Mouse (Mus musculus): ENCODE measurements at regions not wholly inside any gene's neighbourhood (a gene's known extent, or its start where the extent isn't known, plus 50 kb on each side); places are given as distances from the start of the nearest gene placed in this dataset.

DNA sequence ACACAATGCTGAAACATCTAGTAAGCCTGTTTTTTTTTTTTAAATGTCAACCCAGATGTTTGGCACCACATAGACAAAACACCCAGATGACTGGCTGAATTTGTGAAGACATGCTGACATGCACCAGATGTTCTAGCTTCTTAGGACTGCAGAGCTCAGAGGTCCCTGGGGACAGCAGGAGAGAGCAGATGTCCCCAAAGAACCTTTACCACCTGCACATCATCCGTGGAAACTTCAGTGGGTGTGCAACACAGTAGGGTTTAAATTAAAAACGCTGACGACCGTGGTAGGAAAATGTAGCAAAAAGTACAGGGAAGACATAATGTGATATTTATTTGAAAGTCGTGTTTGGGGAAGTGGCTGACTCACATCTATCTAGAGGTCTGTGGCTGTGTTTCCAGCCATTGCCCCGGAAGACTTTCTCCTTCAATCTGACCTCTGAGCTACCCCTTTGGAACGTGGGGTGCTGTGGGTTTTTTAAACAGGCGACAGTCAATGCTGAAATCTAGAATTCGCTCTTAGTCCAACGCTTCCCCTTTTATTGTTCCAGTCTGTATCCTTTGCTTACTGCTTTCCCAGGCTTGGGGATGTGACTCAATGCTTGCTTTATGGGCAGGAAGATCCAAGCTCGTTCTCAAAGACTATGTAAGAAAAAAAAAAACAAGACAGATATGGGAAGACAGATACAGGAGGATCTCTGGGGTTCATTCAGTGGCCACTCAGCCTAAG, 230.5 kb downstream of the Clic5 start:
- DNase-seq (ENCODE audit: low spot score in 2 of 2): peak in 1 of 2 experiments; percentile 12
- intact Hi-C loops (cut with DNase I): no loop called here

DNA sequence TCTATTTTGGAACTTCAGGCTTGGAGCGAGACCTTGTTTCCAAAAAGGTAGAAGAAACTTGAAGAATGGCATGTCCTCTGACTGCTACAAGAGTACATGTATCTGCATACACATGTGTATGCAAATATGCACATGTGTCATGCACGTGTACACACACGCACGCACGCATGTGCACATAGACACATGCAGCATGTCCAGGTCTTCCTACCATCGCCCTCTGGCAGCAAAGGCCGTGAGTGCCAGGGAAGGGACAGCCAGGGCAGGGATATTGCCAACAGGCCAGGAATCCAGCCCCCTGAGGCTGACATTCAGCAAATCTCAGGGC, 231.0 kb downstream of the Clic5 start:
- DNase-seq (ENCODE audit: low spot score in 2 of 2): no peak
- intact Hi-C loops (cut with DNase I): no loop called here

DNA sequence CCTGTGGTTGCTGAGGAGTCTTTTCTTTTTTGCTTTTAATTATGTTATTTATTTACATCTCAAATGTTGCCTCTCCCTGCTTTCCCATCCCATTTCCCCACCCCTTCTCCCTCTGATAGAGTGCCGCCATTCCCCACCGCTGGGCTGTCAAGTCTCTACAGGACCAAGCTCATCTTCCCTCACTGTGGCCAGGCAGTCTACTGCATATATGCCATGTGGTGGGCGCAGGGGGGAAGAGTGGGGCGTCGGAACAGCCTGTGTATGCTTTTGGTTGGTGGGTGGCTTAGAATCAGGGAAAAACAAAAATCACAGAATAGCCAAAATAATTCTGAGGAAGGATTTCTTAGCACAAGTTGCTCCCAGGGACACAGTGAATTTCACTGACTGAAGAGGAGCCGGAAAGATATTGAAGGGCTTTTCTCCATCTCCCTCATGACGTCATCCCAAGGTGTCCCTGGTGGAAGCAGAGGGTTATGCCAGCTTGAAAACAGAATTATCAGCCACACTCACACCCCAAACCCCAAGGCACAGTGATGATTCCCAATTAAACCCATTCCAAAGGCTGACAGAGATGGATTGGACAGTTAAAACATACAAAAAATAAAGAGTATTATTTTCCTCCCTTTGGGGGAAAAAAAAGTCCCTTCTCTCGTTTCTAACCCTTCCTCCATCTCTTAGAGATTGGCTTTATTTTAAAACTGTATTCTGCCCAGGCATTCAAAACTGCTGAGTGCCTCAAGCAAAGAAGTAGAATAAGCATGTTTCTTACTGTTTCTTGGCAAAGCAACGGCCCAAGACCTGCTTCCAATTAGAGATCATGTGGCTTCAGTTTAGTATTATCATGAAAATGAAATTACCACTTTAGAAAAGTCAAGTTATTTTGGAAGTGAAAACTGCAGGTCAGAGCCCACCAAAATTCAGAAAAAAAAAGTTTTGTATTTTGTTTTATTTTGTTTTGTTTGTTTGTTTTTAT, 232.0 kb downstream of the Clic5 start:
- intact Hi-C loops (cut with DNase I): no loop called here
- DNase-seq (ENCODE audit: low spot score in 2 of 2): no peak

DNA sequence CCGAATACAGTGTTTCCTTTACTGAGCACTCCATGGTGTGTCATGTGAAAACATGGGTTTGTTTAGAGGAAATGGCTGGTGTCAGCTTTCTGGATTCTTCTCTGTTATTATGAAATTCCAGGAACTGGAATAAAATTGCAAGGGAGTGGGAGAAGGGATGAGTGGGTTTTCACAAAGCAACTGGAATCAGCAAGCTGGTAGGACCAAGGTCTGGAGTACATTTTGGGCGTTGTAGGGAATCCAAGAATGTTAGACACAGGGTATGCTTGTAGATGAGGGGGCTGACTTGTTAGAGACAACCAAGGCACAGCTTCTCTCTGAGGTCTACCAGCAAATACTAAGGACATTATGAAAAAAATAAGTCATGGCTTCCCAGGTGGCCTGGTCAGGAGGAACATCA, 233.8 kb downstream of the Clic5 start:
- intact Hi-C loops (cut with DNase I): no loop called here
- DNase-seq (ENCODE audit: low spot score in 2 of 2): peak in 1 of 2 experiments; percentile 20

DNA sequence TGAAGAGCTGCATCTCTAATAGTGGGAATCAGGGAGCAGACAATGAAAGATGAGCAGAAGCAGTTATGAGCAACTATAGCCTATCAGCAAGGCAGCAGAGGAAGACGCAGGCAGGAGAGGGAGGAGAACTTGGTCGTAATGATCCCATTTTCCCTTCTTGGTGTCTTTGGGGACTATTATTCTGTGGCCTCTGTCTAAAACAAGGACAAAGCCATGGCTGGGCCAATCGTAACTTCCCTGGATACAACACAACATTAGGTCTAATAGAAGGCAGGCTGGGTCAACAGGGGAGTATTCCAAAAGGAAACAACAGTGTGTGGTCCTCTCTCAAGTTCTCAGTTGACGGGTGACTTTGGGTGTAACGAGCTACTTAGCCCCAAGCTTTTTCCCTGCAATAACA, 234.5 kb downstream of the Clic5 start:
- no peak for DNase-seq (ENCODE audit: low spot score in 2 of 2)

DNA sequence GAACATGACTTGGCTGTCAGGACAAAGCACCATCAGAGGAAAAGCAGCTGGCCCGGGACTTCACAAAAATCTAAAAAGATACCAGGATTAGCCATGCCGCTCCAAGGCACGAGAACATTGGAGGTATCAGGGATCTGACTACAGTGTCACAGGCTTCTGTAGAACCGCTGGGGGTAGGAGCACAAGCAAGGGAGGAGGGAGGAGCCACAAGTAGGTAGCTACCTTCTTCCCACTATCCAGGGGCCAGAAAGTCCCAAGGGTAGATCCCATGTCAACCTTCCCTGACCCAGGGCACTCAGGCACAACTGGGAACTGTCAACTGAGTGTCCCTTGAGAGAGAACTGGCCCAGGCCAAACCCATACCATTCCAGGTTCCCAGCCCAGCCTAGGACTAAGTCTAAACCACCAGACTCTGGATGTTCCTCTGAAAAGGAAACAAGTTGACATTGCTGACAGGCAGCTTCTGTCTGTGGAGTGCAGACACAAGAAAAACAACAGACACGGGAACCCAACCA, 235.1 kb downstream of the Clic5 start:
- intact Hi-C loops (cut with DNase I): no loop called here
- no peak for DNase-seq (ENCODE audit: low spot score in 2 of 2)

More for the DNA sequence above, 234.5 kb downstream of the Clic5 start:
- intact Hi-C loops (cut with DNase I): no loop called here

DNA sequence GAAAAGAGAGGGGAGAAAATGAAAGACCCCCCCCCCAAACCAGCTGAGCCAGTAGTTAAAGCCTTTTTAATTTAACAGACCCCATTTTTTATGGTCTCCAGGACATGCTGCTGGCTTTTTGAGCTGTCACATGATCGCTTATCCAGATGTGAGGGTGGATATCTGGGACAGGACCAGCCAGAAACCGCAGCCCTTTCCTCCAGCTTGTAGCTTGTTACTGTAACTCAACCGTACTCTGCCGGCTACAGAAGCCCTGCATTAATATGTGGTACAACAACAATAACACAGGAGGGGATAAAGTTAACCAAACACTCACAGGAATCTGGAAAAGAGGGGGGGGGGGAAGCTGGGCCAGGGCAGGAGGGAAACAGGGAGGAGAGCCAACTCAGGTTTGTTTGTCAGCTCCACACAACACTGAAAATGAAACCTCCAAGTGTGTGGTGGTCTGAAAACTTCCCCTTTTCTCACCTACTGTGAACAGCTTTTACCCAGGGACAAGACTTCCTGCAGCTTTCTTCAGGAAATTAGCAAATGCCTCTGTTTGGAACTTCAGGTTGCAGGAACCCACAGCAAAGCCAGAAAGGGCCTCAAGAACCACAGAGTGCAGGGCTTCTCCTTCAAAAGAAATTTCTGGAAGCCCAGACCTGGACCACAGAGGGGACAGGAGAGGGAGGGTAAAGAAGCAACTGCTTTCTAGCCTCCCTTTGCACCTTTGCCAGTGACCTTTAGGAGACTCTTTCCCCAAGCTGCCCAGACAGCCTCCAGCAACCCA, 244.3 kb downstream of the Clic5 start:
- intact Hi-C loops (cut with DNase I): no loop called here
- DNase-seq (ENCODE audit: low spot score in 2 of 2): no peak

DNA sequence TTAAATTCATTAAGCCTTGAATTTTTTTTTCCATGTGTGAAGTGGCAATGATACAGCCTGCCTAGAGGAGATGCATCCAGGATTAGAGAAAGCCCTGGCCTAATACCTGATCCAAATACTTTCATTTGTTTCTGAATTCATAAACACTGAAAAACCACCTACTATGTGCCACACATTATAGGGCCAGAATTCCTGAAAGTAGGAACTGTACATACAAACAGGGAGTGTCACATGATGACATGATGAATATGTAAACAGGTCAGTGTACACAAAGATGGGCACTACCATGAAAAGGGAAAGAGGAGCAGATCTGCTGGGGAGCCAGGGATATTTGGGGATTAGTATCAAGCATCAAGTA, 244.9 kb downstream of the Clic5 start:
- DNase-seq (ENCODE audit: low spot score in 2 of 2): no peak
- intact Hi-C loops (cut with DNase I): no loop called here

DNA sequence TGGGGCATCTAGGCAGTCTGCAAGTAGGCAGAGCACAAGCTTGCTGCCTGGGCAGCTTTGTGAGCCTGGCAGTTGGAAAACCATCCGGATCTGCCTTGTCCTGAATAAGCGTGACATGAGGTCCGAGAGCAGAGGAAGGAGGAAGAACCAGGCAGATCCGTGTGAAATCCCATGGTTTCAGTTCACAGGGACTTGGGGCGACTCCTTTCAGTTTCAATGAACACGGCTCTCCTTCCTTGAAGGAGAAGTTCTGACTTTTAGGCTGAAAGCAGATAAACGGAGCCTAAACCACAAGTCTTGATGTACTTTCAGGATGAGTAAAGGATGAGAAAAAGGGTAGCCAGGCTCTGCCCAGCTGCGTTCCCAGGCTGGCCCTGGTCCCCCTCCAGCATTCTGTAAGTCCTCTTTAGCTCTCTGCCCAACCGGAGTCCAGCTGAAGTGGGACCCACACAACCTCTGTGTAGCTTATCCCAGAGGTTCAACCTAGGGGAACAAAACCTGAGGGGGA, 248.2 kb downstream of the Clic5 start:
- no peak for DNase-seq (ENCODE audit: low spot score in 2 of 2)
- intact Hi-C loops (cut with DNase I): no loop called here

DNA sequence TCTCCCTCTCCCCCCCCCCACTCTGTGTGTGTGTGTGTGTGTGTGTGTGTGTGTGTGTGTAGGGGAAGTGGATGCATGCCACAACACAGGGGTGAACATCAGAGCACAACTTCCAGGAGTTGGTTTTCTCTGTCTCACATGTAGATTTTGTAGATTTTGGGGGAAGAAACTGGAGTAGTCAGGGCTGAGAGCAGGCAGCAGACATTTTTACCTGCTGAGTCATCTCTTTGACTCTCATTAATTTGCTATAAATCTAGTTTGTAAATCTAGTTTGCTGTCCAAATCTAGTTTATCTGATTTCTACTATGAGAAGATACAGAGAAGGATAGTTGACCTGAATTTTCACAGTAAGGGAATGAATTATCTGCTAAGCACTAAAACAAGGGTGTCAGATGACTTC, 250.1 kb downstream of the Clic5 start:
- intact Hi-C loops (cut with DNase I): no loop called here
- DNase-seq (ENCODE audit: low spot score in 2 of 2): no peak

DNA sequence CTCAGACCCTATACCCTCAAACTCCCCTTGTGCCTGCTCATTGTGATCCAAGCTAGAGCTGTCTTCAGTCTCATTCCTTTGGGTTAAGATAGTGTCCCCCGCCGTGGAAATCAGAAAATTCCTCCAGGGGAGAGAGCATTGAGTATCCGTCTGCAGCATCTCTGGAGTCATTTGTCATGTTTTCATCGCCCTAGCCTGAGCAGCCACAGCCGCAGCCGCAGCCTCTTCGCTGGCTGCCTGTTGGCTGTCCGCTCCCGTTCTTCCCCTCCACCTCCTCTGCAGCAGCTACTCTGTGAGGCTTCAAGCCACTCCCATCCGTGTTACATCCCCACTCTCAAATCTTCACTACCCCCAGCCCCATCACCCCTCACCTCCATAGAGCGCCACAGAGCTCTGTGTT, 255.1 kb downstream of the Clic5 start:
- intact Hi-C loops (cut with DNase I): no loop called here
- DNase-seq (ENCODE audit: low spot score in 2 of 2): no peak

DNA sequence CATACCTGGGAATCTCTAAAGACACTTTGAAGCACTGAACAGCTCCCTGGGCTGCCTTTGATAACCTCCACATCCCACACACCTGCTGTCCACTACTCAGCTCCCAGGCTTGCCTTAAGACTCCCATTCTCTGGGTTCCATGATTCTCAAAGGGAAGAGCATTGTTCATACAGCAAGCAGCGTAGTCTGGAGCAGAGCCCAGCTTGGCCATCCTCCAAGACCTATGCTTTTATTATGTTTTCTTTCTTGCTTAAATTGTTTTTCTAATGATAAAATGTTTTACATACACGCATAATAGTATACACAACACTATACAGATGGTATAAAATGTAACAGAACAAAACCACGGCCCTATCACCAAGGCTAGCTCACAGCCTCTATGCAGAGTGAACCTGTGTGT, 257.0 kb downstream of the Clic5 start:
- no peak for DNase-seq (ENCODE audit: low spot score in 2 of 2)
- intact Hi-C loops (cut with DNase I): no loop called here
